Mouse (Mus musculus): Measurements from ENCODE around the gene Fgf22. TPM values are rescaled to one million over a fixed set of nuclear protein-coding genes. Genes with fewer than 3 reads are reported as not detected.

The Fgf22 gene
- total and polyA plus RNA-seq, 2 experiments from 2014 or later, result 1.0 to 1.7 TPM

GRCm38 (mm10) chr10:79765228-79765745 is 10.4 kb downstream of the Fgf22 start:
- Histone ChIP-seq H3K27ac (ENCODE audit: low read depth, low read length) (no peak overlapping the region), H3K27me3 (ENCODE audit: insufficient read depth, low read length) (no peaks in the 10 kb centered on the region), H3K4me3 (ENCODE audit: low read depth, low read length) (peak overlapping the region; percentile 97), H3K9ac (peak overlapping the region; percentile 99; the same call in 1 of the 2 replicates), H3K4me2 (ENCODE audit: low read depth) (peak overlapping the region; percentile 86), H3K4me1 (ENCODE audit: insufficient read depth) (peaks cover 15% of the 10 kb centered on the region; the same call in 1 of the 2 replicates), H3K36me3 (ENCODE audit: insufficient read depth) (peaks cover 23% of the 10 kb centered on the region), H3K9me3 (ENCODE audit: low read length) (no peaks in the 10 kb centered on the region)
- DNase-seq, result no peak
- WGBS, result 67% methylated on average over 2 of the region's 2 CpGs
- no peak for TF ChIP-seq CTCF (IDR thresholded peaks at IDR 0.05; ENCODE audit: low read depth)
- ATAC-seq, result no peak

DNA sequence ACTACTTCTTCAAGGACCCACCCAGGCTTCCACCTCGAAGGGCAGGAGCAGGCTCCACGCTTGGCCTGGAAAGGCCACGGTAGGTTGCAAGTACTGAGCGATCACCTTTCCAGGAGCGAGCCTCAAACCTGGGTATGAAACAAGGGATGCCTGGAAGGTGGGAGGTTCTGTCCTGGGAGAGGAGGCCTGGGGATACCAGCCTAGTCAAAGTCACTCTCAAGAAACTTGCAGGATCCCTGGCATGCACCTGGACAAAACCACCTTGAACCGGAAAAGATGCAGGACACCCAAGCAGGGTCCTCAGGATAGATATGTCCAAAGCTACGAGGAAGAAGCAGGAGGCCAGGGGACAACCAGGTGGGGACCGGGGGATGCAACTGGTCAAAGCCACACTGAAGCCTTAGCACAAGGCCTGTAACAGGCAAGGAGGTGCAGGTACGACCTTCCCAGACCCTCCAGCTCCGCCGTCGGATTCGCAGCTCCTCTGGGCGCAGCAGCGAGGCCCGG is 11.2 kb downstream of the Fgf22 start:
- Histone ChIP-seq H3K4me1 (ENCODE audit: insufficient read depth) (peaks cover 15% of the 10 kb centered on the region; the same call in 1 of the 2 replicates), H3K4me3 (ENCODE audit: low read depth, low read length) (peak overlapping the region; percentile 97), H3K27ac (ENCODE audit: low read depth, low read length) (peak overlapping the region; percentile 95), H3K27me3 (ENCODE audit: insufficient read depth, low read length) (no peaks in the 10 kb centered on the region), H3K9ac (peak overlapping the region; percentile 99), H3K36me3 (ENCODE audit: insufficient read depth) (peaks cover 15% of the 10 kb centered on the region), H3K9me3 (ENCODE audit: low read length) (no peaks in the 10 kb centered on the region), H3K4me2 (ENCODE audit: low read depth) (peak overlapping the region; percentile 86)
- WGBS, result 9% methylated on average over 13 of the region's 16 CpGs
- no peak for TF ChIP-seq CTCF (IDR thresholded peaks at IDR 0.05; ENCODE audit: low read depth)
- DNase-seq, result no peak
- no peak for ATAC-seq

DNA sequence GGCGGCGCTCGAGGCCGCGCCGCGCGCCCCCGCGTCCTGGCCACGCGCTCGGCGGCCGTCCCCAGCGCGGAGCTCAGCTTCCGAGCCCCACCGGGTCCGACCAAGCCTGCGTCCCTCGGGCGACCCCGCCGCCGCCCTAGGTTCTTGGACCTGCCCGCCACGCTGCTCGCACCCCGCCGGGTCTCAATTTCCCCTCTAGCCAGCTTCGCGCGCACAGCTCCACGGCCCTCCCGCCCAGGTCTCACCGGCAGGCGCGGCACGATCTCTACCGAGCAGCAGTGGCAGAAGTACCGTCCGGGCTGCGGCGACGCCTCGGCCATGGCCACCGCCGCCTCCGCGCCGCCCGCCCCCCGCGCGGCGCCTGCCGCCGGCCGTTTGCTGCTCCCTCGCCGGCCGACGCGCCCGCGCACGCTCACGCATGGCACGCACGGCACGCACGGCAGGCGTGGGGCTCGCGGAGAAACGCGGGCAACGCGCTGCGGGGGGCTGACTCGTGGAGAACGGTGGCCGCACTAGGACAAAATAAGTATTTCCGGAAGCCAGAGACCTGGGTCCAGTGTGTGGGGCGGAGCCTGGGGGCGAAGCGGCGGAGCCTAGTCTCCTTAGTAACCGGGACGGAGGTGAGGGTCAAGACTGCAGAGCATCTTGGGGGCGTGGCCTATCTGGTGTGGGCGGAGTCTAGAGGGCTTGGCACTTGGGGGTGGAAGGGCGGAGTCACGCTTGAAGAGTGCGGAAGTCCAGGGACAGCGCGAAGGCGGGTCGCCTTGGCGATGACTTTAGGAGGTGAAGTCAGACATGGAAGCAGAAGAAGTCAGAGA is 11.8 kb downstream of the Fgf22 start, which contains the start of gene Rnf126:
Gene Rnf126 (minus strand): TSS at position 445 of the 818 bp plus-strand sequence.
- Histone ChIP-seq H3K9ac (peak within 1 kb of the TSS; percentile 99), H3K9me3 (ENCODE audit: low read length) (no peaks in the 10 kb centered on the region), H3K4me1 (ENCODE audit: insufficient read depth) (peaks cover 15% of the 10 kb centered on the region; the same call in 1 of the 2 replicates), H3K27me3 (ENCODE audit: insufficient read depth, low read length) (no peaks in the 10 kb centered on the region), H3K4me2 (ENCODE audit: low read depth) (peak within 1 kb of the TSS; percentile 86), H3K27ac (ENCODE audit: low read depth, low read length) (peak within 1 kb of the TSS; percentile 95), H3K36me3 (ENCODE audit: insufficient read depth) (peaks cover 8% of the 10 kb centered on the region), H3K4me3 (ENCODE audit: low read depth, low read length) (peak within 1 kb of the TSS; percentile 97)
- no peak for TF ChIP-seq CTCF (IDR thresholded peaks at IDR 0.05; ENCODE audit: low read depth)
- DNase-seq (peak; percentile 98), ATAC-seq (peak; percentile 85)
- WGBS, result under 1% methylated on average over 94 of the region's 101 CpGs

DNA sequence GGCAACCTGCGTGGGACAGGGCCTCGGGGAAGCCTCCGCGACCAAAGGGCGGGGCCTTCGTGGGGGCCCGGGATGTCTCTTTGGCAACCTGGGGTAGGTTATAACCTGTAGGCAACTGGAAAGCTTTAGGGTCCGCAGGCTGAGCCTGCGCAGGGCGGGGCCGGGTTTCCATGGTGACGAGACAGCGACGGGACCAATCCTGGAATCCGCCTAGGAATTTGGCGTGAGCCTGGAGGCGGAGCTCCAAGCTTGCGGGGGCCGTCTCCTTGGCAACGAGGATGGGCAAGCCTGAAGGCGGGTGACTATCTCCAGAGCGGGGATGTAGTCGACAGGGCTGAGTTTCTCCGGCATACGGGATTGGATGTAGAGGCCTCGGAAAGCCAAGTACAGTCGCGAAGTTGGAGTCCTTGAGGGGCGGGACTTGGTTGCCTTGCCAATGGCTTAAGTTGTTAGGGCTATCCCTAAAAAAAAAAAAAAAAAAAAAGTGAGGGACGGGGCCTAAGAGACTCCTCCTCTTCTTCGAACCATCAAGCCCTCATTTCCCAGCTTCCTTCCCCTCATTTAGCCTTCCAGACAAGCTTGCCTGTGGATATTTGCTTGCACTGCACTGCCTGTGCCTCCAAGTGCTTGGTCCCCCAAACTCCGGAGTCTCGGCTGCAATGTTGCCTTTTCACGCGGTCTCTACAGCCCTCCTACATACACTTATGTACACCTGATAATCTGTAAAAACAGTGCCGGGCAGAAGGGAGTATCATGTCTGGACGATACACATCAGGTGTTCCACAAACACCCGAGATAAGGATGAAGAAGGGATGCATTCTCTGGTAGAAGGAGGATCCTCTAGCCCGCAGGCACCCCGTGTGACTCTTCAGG is 12.7 kb downstream of the Fgf22 start:
- peak overlapping the region; percentile 95 for H3K27ac ChIP-seq (ENCODE audit: low read depth, low read length)
- peak overlapping the region; percentile 99 for H3K9ac ChIP-seq
- H3K4me3 ChIP-seq (ENCODE audit: low read depth, low read length), result peak overlapping the region; percentile 97
- TF ChIP-seq CTCF (IDR thresholded peaks at IDR 0.05; ENCODE audit: low read depth), result no peak
- ATAC-seq (peak; percentile 86), DNase-seq (peak; percentile 97)
- H3K27me3 ChIP-seq (ENCODE audit: insufficient read depth, low read length), result no peaks in the 10 kb centered on the region
- no peaks in the 10 kb centered on the region for H3K9me3 ChIP-seq (ENCODE audit: low read length)
- H3K36me3 ChIP-seq (ENCODE audit: insufficient read depth), result no peaks in the 10 kb centered on the region
- peaks cover 15% of the 10 kb centered on the region; the same call in 1 of the 2 replicates for H3K4me1 ChIP-seq (ENCODE audit: insufficient read depth)
- 9% methylated on average over 40 of the region's 40 CpGs for WGBS
- peak overlapping the region; percentile 86 for H3K4me2 ChIP-seq (ENCODE audit: low read depth)

- H3K4me2 ChIP-seq (ENCODE audit: low read depth), result peak overlapping the region; percentile 86
- no peak overlapping the region for H3K4me3 ChIP-seq (ENCODE audit: low read depth, low read length)
- WGBS, result 2% methylated on average over 5 of the region's 5 CpGs
- H3K27me3 ChIP-seq (ENCODE audit: insufficient read depth, low read length), result no peaks in the 10 kb centered on the region
- H3K36me3 ChIP-seq (ENCODE audit: insufficient read depth), result no peaks in the 10 kb centered on the region
- DNase-seq (peak; percentile 86), ATAC-seq (no peak)
- H3K4me1 ChIP-seq (ENCODE audit: insufficient read depth), result peaks cover 15% of the 10 kb centered on the region; the same call in 1 of the 2 replicates
- TF ChIP-seq CTCF (IDR thresholded peaks at IDR 0.05; ENCODE audit: low read depth), result peak; percentile 95
- no peak overlapping the region for H3K9ac ChIP-seq
- H3K9me3 ChIP-seq (ENCODE audit: low read length), result no peaks in the 10 kb centered on the region
- H3K27ac ChIP-seq (ENCODE audit: low read depth, low read length), result no peak overlapping the region
Observed at GRCm38 (mm10) chr10:79768400-79768799, 13.5 kb downstream of the Fgf22 start.

GRCm38 (mm10) chr10:79769329-79769728 is 14.5 kb downstream of the Fgf22 start:
- ATAC-seq (no peak), DNase-seq (no peak)
- TF ChIP-seq CTCF (IDR thresholded peaks at IDR 0.05; ENCODE audit: low read depth), result no peak
- H3K27ac ChIP-seq (ENCODE audit: low read depth, low read length), result no peak overlapping the region
- peaks cover 15% of the 10 kb centered on the region; the same call in 1 of the 2 replicates for H3K4me1 ChIP-seq (ENCODE audit: insufficient read depth)
- no peaks in the 10 kb centered on the region for H3K36me3 ChIP-seq (ENCODE audit: insufficient read depth)
- 79% methylated on average over 4 of the region's 4 CpGs for WGBS
- no peaks in the 10 kb centered on the region for H3K27me3 ChIP-seq (ENCODE audit: insufficient read depth, low read length)
- H3K4me2 ChIP-seq (ENCODE audit: low read depth), result no peak overlapping the region
- no peak overlapping the region for H3K4me3 ChIP-seq (ENCODE audit: low read depth, low read length)
- H3K9me3 ChIP-seq (ENCODE audit: low read length), result no peaks in the 10 kb centered on the region
- H3K9ac ChIP-seq, result no peak overlapping the region
